Mouse (Mus musculus) thymus, adult 2 months (tissue): ENCODE results near the gene Tcam1.

Experiments
- CTCF ChIP-seq: fragments of 200-500 bp; IDR thresholded peaks from 2 replicates; pipeline ENCODE4 v1.5.1; 2012; ENCODE audit warnings: mild to moderate bottlenecking, control low read depth, low read length, moderate library complexity, borderline replicate concordance; ENCODE audit not compliant: control insufficient read depth, poor library complexity, insufficient read depth; ENCODE audit errors: extremely low read depth
- POLR2A ChIP-seq: fragments of 200-500 bp; IDR thresholded peaks from 2 replicates; pipeline ENCODE4 v1.6.1; 2012; ENCODE audit warnings: mild to moderate bottlenecking, low read length, control low read depth, moderate library complexity; ENCODE audit not compliant: control insufficient read depth, poor library complexity, insufficient read depth; ENCODE audit errors: extremely low read depth

GRCm38 (mm10) chr11:106329682-106330081 lies 53.2 kb downstream of the Tcam1 start:
- TF ChIP-seq POLR2A (no peak), CTCF (no peak)
